Mouse (Mus musculus) left cerebral cortex, postnatal 10 days (tissue): Measurements from ENCODE around the gene Ppp1r21. TPM values are rescaled to one million over a fixed set of nuclear protein-coding genes. Genes with fewer than 3 reads are reported as not detected.

ENCODE experiments used
- DNase-seq, 2 experiments: peaks; one replicate each; pipeline ENCODE4 v3.0.0; 2021 to 2022; ENCODE audit warnings: low spot score in 2 of 2, mixed read lengths in 1 of 2; ENCODE audit errors: extremely low spot score in 1 of 2
- intact Hi-C: fragments of 180-260 bp; cut with DNase I; formaldehyde crosslinking; loops from one replicate; pipeline ENCODE4 v1.15.1; 2025
- total RNA-seq, 2 experiments: library from RNA; stranded (reverse); gene quantifications; 2 replicates each; pipeline ENCODE4 v1.2.3; 2021

The Ppp1r21 gene
- total RNA-seq, 2 experiments from 2014 or later = 66.4 to 69.0 TPM

DNA sequence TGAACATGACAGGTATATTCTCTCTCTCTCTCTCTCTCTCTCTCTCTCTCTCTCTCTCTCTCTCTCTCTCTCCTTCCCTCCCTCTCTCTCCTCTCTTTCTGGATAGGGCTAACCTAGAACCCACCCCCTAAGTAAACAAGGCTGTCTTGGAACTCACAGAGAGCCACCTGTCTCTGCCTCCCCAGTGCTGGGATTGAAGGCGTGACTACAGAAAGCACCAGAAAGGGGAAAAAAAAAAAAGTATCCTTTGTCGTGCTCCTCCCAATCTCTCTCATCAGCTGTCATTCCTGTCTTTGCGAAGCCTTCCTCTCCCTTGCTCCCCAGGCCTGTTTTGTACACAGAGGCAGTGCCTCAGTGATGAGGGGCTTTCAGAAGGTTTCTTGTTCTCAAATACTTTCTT lies 19.9 kb upstream of the Ppp1r21 start:
- no peak for DNase-seq

DNA sequence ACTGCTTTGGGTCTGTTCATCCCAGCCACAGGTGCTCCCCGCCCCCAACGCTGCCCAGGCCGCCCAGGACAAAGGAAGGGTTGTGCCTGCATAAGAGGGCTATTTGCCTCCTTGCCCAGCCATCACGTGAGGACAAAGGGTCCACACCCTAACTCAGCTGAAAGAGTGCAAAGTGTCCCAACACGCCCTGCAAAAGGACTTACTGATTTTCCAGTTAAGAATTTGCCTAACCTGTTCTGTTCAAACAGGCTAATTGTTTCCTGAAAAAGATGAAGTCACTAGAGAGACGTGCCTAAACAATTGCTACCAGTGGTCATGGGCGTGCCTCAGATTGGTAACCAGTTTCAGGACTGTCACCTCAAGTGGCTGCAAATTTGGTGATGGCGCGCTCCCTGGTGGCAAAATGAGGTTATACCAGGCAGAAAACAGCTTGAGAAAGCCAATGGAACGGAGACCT lies 18.8 kb upstream of the Ppp1r21 start:
- intact Hi-C loops = loop anchor here (2.0 kb wide), 1 partner anchor 254 kb away; no protein-coding TSS in a partner anchor
- DNase-seq = peak; percentile 62 to 74

More for the DNA sequence above, 19.9 kb upstream of the Ppp1r21 start:
- intact Hi-C loops = loop anchor here (2.0 to 10.0 kb wide), 3 partner anchors 68 to 253 kb away; partner anchors contain the start of gene Foxn2

DNA sequence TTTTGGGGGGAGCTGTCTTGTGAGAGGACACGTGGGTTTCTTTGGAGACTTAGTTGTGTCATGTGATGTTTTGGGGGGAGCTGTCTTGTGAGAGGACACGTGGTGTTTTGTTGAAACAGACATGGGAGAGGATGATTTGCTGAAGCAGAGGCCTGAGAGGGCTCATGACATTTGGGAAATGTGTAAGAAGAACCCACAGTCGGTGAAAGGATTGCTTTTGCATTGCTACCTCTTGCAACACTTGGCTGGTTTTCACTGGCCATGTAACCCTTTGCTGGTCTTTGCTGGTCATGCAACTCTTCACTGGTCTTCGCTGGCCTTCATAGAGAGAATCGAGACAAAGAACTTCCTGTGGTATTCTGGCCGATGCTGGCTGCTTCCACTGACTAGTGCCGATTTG lies 13.4 kb upstream of the Ppp1r21 start:
- DNase-seq = no peak
- intact Hi-C loops = no loop called here

DNA sequence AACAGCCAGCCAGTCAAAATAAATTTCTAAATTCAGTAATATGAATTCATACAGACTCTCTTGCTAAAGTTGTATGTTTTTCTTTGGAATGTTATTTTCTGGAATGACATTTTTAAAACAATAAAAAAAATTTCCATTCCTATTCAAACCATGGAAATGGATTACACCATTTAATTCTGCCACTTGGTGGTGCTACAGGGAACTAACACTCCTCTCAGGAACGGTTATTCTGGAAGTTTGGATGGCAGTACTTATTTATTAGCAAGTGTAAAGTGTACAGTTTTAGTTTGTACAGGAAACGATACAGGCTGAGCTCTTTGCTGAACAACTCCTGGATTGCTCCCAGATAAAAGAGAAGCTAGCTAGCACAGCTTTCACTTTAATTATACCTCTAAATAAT lies 2.1 kb upstream of the Ppp1r21 start:
- intact Hi-C loops = no loop called here
- DNase-seq = peak in 1 of 2 experiments; percentile 45

- no peak for DNase-seq
- intact Hi-C loops = loop anchor here (2.0 kb wide), 1 partner anchor 111 kb away; no protein-coding TSS in a partner anchor
Measured at GRCm38 (mm10) chr17:88530236-88530619, 310 bp downstream of the Ppp1r21 start.

- DNase-seq = no peak
Measured at GRCm38 (mm10) chr17:88530667-88531066, 749 bp downstream of the Ppp1r21 start.

DNA sequence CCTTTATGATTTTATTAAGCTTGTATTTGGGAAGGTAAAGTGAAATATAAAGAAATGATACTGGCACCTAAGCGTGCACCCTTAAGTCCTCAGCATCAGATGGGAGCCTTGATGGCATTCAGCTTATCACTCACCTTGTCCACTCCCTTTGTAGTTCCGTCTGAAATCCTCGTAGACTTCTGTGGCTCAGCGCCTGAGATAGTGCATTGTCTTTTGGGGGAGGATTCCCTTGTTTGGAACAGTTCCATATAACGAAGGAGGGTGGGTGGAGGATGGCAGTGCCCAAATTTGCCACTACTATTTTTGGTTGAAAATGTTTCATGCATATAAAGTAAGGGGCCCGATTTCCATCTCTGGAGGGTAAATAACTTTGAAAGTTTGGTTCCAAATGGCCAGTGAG lies 1.3 kb downstream of the Ppp1r21 start:
- DNase-seq = no peak
- intact Hi-C loops = loop anchor here (2.0 kb wide), 1 partner anchor 110 kb away; no protein-coding TSS in a partner anchor

More at GRCm38 (mm10) chr17:88530667-88531066, 749 bp downstream of the Ppp1r21 start:
- intact Hi-C loops = loop anchor here (2.0 kb wide), 1 partner anchor 110 kb away; no protein-coding TSS in a partner anchor

GRCm38 (mm10) chr17:88537842-88538430 lies 8.0 kb downstream of the Ppp1r21 start:
- intact Hi-C loops = no loop called here
- DNase-seq = no peak

- DNase-seq = no peak
- intact Hi-C loops = no loop called here
Measured at GRCm38 (mm10) chr17:88542771-88543416, 13.0 kb downstream of the Ppp1r21 start.

DNA sequence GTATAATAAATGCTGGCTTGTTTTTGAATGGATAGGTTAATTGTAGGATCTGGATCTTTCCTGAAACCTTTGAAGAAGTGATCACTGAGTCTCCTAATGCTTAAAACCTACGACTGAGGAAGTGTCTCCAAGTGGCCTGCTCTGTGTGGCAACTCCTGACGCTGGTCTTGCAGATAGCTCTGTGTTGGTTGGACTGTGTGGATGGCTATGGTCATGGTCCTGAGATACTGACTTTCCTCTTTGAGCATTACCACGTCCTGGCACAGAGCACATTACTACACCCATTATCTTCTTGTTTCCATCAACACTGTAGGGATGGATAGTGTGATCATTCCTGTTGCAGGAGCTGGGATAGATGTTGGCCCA lies 13.5 kb downstream of the Ppp1r21 start:
- intact Hi-C loops = no loop called here
- DNase-seq = no peak

- DNase-seq = no peak
- intact Hi-C loops = no loop called here
Measured at GRCm38 (mm10) chr17:88545217-88545784, 15.4 kb downstream of the Ppp1r21 start.

GRCm38 (mm10) chr17:88546745-88547144 lies 16.8 kb downstream of the Ppp1r21 start:
- intact Hi-C loops = no loop called here
- no peak for DNase-seq

- intact Hi-C loops = no loop called here
- no peak for DNase-seq
Measured at GRCm38 (mm10) chr17:88549411-88550191, 19.7 kb downstream of the Ppp1r21 start.

DNA sequence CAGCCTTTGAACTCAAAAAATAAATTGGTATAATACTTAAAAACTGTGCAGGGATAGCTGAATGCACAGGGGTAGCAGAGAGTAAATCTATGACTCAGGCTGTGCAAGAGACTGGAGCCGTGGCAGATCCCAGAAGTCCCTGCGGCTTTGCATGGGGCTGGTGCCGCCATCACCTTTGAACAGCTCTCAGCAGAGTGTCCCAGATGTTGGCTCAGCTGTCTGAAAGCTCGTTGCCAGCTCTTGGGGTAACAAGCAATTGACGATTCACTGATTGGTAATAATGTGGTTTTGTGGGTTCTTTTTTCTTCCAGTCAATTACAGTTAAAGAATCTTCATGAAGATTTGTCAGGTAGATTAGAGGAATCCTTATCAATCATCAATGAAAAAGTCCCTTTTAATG lies 20.4 kb downstream of the Ppp1r21 start:
- intact Hi-C loops = no loop called here
- no peak for DNase-seq

DNA sequence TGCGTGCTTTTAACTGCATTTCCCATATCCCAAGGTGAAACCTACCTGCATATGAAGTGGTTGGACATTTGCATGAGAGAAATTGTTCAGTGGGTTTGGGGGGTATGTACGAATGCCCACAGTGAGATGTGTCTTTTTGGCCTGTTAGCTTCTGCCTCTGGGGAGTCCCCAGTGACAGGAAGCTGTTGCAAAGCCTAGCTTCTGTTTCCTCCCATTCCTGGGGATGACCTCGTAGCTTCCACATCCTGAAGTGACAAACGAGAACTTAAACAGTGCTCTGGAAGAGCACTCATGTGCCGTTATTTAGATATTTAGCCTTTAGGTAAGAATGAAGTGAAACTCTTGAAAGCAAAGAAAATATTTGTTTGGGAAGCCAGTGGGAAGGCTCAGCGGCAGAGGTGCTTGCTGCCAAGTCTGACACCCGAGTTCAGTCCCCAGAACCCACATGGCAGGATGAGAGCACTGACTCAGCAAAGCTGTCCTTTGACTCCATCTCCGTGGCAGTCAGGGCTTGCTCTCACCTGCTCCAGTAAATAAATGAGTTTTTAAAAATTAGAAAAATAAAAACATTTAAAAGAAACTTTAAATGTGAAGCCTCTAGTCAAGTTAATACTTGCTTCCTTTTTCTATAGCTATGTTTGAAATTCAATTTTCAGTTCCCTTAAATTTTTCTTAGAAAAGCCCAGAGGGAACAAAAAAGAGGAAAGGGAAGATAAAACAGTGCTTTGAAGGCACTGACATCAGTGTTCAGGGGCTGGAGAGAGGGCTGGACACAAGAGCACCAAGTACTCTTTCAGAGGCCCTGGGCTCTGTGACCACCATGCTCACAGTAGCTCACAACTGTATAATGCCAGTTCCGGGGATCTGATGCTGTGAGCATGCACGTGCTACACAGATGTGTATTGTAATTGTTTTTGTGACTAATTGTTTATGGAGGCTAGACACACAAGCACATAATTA lies 21.3 kb downstream of the Ppp1r21 start:
- no peak for DNase-seq
- intact Hi-C loops = no loop called here

DNA sequence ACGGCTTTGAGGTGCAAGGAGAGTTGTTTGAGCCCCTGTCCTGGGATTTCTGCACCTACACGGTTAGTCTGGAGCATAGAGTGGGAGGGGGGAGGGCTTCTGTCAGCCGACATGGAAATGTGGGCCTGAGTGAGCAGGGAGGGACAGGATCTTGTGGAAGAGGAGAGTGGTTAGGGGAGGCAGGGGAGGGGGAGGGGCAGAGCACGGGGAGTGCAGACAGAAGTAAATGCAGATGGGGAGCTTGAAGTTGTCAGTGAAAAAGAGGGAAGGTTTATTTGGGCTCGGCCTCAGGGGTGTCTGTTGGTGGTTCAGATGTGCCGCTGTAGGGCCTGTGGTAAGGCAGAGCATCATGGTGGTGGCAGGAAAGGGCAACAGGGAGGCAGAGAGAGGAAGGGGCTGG lies 22.6 kb downstream of the Ppp1r21 start:
- DNase-seq = no peak
- intact Hi-C loops = no loop called here

DNA sequence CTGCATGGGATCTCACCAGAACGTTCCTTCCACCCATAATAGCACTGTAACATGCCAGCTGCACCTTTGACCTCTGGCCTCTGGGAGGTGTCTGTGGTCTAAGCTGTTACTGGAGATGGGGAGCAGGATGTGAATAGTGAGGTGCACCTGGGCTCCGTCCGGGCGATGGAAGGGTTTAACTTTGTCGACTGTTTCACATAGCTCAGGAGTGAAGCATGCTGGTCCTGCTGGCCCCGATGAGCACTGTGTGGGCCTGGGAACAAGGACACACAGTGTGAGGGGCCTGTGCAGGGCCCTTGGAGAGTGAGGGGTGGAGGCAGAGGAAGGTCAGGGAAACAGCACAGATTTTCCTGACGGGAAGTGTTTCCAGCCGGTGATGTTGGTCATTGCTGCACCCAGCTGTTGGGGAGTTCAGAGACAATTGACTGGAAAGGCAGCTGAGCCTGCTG lies 23.1 kb downstream of the Ppp1r21 start:
- DNase-seq = no peak
- intact Hi-C loops = no loop called here

DNA sequence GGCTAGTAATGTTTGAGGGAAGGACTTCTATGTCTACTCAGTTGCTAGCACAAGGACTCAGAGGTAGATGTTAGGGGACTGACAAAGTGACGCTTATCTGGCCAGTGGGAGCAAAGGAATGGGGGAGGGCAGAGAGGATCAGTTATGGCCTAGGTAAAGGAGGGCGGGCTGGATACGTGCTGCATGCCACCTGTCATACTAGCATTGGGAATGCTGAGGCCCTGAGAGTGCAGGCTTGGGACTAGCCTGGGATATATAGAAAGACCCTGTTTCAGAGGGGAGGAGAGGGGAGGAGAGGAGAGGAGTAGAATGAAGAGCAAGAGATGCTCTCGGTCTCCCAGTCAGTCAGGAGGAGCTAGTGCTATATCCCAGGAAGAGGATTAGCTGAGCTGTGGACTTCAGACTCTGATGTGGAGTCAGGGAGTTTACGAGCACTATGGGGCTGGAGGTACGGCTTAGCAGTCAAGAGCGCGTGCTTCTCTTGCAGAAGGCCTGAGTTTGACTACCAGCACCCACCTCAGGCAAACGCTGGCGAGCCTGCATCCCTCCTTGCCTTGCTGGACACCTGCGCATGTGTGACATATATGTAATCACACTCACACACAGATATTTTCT lies 23.7 kb downstream of the Ppp1r21 start:
- intact Hi-C loops = no loop called here
- DNase-seq = no peak
